Mouse (Mus musculus) ES-E14 (cell line): ENCODE results near the gene Mmp24.

Source experiments
- MAFK ChIP-seq: IDR thresholded peaks from 2 replicates; pipeline ENCODE4 v1.6.1; 2014; ENCODE audit warnings: mild to moderate bottlenecking, low read depth, low read length, inconsistent platforms; ENCODE audit not compliant: insufficient read depth
- ZC3H11A ChIP-seq: IDR thresholded peaks from 2 replicates; pipeline ENCODE4 v1.6.1; 2012; ENCODE audit warnings: low read depth, mild to moderate bottlenecking, inconsistent platforms, low read length, borderline replicate concordance
- ZNF384 ChIP-seq: IDR thresholded peaks from 2 replicates; pipeline ENCODE4 v1.6.1; 2012; ENCODE audit warnings: low read depth, low read length, inconsistent platforms

GRCm38 (mm10) chr2:155727764-155728395 is 47.3 kb upstream of the Mmp24 start:
- TF ChIP-seq ZNF384: no peak
- no peak for TF ChIP-seq ZC3H11A
- no peak for TF ChIP-seq MAFK
